Mouse (Mus musculus): ENCODE data around the gene Nacc2. TPM values are rescaled to one million over a fixed set of nuclear protein-coding genes. Genes with fewer than 3 reads are reported as not detected.

Gene Nacc2
- polyA plus RNA-seq, 1 experiment from 2014 or later: 6.5 TPM

DNA sequence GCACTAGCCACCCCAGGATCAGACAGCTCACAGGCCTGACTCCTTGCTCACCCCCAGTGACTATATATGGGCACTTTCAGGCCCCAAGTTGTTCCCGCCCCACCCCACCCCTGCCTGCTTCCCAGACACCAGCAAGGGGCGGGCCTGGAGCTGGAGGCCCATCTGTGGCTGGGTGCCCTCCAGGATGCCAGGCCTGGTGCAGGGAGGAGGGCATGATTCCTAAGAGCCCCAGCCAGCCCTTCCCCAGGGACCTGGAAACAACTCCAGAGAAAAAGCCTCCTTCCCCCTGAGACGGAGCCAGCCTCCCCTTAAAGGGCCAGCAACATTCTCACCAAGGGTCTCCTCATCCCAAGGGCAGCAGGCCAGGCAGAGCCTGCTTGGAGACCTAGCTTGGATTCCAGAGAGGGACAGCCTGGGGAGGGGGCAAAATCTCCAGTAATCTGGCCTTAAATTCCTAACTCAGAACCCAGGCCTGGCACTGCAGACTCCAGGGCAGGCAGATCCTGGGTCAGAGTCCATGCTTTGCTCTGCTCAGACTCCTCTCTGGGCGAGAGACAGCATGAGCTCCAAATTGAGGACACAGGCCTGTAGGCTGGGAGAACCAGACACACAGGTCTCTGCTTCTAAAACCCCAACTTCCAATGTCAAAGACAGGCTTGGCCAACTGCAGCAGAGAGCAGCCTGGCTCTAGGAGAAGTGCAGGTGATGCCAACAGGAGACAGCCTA, 4.3 kb downstream of the Nacc2 start:
- no peak for DNase-seq (ENCODE audit: low spot score)
- H3K9me3 ChIP-seq (ENCODE audit: control insufficient read depth, low read length): no peaks in the 10 kb centered on the region
- no peaks in the 10 kb centered on the region for H3K36me3 ChIP-seq (ENCODE audit: control insufficient read depth, insufficient read depth, low read length)
- peaks cover 29% of the 10 kb centered on the region for H3K27me3 ChIP-seq (ENCODE audit: control insufficient read depth, insufficient read depth, low read length)
- H3K4me1 ChIP-seq (replicated peaks; ENCODE audit: control insufficient read depth, insufficient read depth, low read length): peaks cover 10% of the 10 kb centered on the region
- no peak overlapping the region for H3K9ac ChIP-seq (ENCODE audit: low read length)
- H3K27ac ChIP-seq (ENCODE audit: low read depth, low read length): no peak overlapping the region
- H3K4me3 ChIP-seq (ENCODE audit: low read depth, low read length): no peak overlapping the region
- no peak overlapping the region for H3K4me2 ChIP-seq (ENCODE audit: low read depth, low read length, severe bottlenecking)
- no peak for ATAC-seq (replicated peaks; ENCODE audit: low FRiP score)
- WGBS: 49% methylated on average over 4 of the region's 4 CpGs

DNA sequence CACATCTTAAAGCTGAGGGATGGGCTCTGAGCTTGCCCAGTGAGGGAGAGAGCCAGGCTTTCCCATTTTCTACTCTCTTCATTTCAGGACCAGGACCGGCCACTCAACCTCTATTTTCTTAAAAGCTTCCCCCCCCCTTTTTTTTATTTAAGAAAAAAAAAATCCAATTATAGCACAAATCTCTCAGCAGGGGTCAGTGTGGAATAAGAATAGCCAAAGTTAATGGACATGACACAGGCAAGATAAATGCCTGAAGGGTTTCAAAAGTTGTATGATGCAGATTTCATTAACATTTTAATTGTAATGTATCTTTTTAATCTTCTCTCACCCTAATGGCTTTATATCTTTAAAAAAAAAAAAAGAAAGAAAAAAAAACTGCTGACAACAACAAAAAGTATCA, 5.4 kb downstream of the Nacc2 start:
- peaks cover 8% of the 10 kb centered on the region for H3K4me1 ChIP-seq (replicated peaks; ENCODE audit: control insufficient read depth, insufficient read depth, low read length)
- no peak overlapping the region for H3K9ac ChIP-seq (ENCODE audit: low read length)
- no peak overlapping the region for H3K4me2 ChIP-seq (ENCODE audit: low read depth, low read length, severe bottlenecking)
- H3K27ac ChIP-seq (ENCODE audit: low read depth, low read length): no peak overlapping the region
- 22% methylated on average over 1 of the region's 1 CpGs for WGBS
- H3K36me3 ChIP-seq (ENCODE audit: control insufficient read depth, insufficient read depth, low read length): no peaks in the 10 kb centered on the region
- no peaks in the 10 kb centered on the region for H3K9me3 ChIP-seq (ENCODE audit: control insufficient read depth, low read length)
- H3K27me3 ChIP-seq (ENCODE audit: control insufficient read depth, insufficient read depth, low read length): peaks cover 24% of the 10 kb centered on the region
- H3K4me3 ChIP-seq (ENCODE audit: low read depth, low read length): no peak overlapping the region
- no peak for DNase-seq (ENCODE audit: low spot score)
- no peak for ATAC-seq (replicated peaks; ENCODE audit: low FRiP score)

DNA sequence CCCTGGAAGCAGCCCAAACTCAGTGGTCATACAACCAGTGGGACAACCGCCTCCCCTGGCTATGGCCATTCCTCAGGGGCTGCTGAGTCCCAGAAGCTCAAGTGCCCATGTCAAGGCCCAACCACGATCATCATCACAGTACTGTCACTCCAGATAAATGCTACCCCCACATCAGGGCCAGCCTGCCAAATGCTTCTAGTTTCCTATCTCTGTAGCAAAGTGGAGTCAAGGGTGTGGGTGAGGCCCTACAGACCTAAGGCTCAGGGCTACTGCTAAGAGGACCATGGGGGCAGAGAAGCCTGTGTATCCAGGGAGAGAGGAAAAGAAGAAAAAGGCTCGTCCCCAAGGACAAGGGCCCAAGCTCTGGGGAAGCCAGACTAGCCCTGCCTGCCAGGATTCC, 6.5 kb downstream of the Nacc2 start:
- no peak for DNase-seq (ENCODE audit: low spot score)
- Histone ChIP-seq H3K36me3 (ENCODE audit: control insufficient read depth, insufficient read depth, low read length) (no peaks in the 10 kb centered on the region), H3K4me3 (ENCODE audit: low read depth, low read length) (no peak overlapping the region), H3K27ac (ENCODE audit: low read depth, low read length) (no peak overlapping the region), H3K4me1 (replicated peaks; ENCODE audit: control insufficient read depth, insufficient read depth, low read length) (peaks cover 2% of the 10 kb centered on the region; the same call in 1 of the 2 replicates), H3K27me3 (ENCODE audit: control insufficient read depth, insufficient read depth, low read length) (peaks cover 13% of the 10 kb centered on the region), H3K4me2 (ENCODE audit: low read depth, low read length, severe bottlenecking) (no peak overlapping the region), H3K9ac (ENCODE audit: low read length) (no peak overlapping the region), H3K9me3 (ENCODE audit: control insufficient read depth, low read length) (no peaks in the 10 kb centered on the region)
- ATAC-seq (replicated peaks; ENCODE audit: low FRiP score): no peak
- WGBS: 82% methylated on average over 3 of the region's 3 CpGs

DNA sequence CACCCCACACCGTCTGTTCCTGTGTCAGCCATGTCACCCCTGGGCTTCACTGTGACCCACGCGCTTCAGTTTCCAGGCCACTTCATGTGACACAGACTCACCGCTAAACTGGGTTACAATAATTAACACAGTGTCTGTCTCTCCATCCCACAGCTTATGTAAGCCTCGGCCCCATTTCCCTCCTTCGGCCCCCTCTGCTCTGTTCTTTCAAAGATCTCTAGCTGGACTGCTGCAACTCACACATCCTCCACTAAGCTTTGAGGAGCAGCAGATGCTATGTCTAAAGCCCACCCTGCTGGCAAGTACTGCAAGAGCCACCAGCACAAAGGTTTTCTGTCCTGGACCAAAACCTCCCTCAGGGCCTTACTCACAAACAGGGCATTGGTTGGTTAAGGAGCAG, 7.8 kb downstream of the Nacc2 start:
- Histone ChIP-seq H3K36me3 (ENCODE audit: control insufficient read depth, insufficient read depth, low read length) (no peaks in the 10 kb centered on the region), H3K27me3 (ENCODE audit: control insufficient read depth, insufficient read depth, low read length) (peaks cover 1% of the 10 kb centered on the region), H3K27ac (ENCODE audit: low read depth, low read length) (no peak overlapping the region), H3K4me3 (ENCODE audit: low read depth, low read length) (no peak overlapping the region), H3K9me3 (ENCODE audit: control insufficient read depth, low read length) (no peaks in the 10 kb centered on the region), H3K9ac (ENCODE audit: low read length) (no peak overlapping the region), H3K4me1 (replicated peaks; ENCODE audit: control insufficient read depth, insufficient read depth, low read length) (peaks cover 2% of the 10 kb centered on the region; the same call in 1 of the 2 replicates), H3K4me2 (ENCODE audit: low read depth, low read length, severe bottlenecking) (no peak overlapping the region)
- no peak for DNase-seq (ENCODE audit: low spot score)
- no peak for ATAC-seq (replicated peaks; ENCODE audit: low FRiP score)
- WGBS: 78% methylated on average over 6 of the region's 6 CpGs

DNA sequence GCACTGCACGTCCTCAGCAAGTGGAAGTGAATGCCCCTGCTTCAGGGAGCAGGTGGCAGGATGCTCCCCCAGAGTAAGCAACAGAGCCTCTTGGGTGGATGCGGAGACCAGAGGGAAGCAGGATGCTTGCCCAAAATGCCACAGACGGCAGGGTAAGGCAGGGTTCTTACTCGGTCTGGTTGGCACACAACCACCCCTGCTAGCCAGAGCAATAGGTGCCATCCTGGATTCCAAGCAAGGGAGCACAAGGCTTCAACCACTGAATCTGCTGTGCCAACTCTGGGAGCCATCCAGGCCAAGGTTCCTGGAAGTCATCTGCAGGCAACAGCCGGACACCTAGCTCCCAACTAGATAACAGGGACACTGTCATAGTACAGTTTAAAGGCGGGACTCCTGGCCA, 14.8 kb downstream of the Nacc2 start:
- Histone ChIP-seq H3K36me3 (ENCODE audit: control insufficient read depth, insufficient read depth, low read length) (no peaks in the 10 kb centered on the region), H3K4me2 (ENCODE audit: low read depth, low read length, severe bottlenecking) (no peak overlapping the region), H3K4me3 (ENCODE audit: low read depth, low read length) (no peak overlapping the region), H3K4me1 (replicated peaks; ENCODE audit: control insufficient read depth, insufficient read depth, low read length) (no peaks in the 10 kb centered on the region), H3K9ac (ENCODE audit: low read length) (no peak overlapping the region), H3K27me3 (ENCODE audit: control insufficient read depth, insufficient read depth, low read length) (no peaks in the 10 kb centered on the region), H3K9me3 (ENCODE audit: control insufficient read depth, low read length) (no peaks in the 10 kb centered on the region), H3K27ac (ENCODE audit: low read depth, low read length) (no peak overlapping the region)
- no peak for DNase-seq (ENCODE audit: low spot score)
- ATAC-seq (replicated peaks; ENCODE audit: low FRiP score): no peak
- 82% methylated on average over 6 of the region's 6 CpGs for WGBS

DNA sequence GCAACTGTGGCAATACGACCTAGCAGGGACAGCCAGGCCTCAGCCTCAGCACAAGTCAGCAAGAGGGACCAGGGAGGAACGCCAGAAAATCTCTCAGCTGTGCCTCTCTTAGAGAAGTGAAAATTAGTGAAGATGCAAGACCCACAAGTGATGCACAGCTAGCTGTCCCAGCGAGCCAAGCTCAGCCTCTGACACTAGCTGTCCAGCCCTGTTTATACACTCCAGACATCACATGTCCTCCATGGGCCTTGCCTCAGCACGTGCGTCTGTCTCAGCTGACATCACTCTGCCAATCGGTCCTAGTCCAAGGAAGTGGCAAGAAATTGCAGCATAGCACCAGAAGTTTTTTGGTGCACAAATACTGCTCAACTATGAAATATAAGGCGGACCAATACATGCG, 16.0 kb downstream of the Nacc2 start:
- WGBS: 86% methylated on average over 8 of the region's 8 CpGs
- no peaks in the 10 kb centered on the region for H3K9me3 ChIP-seq (ENCODE audit: control insufficient read depth, low read length)
- no peaks in the 10 kb centered on the region for H3K4me1 ChIP-seq (replicated peaks; ENCODE audit: control insufficient read depth, insufficient read depth, low read length)
- H3K4me2 ChIP-seq (ENCODE audit: low read depth, low read length, severe bottlenecking): no peak overlapping the region
- H3K4me3 ChIP-seq (ENCODE audit: low read depth, low read length): no peak overlapping the region
- no peaks in the 10 kb centered on the region for H3K36me3 ChIP-seq (ENCODE audit: control insufficient read depth, insufficient read depth, low read length)
- no peak overlapping the region for H3K27ac ChIP-seq (ENCODE audit: low read depth, low read length)
- DNase-seq (ENCODE audit: low spot score): no peak
- no peak for ATAC-seq (replicated peaks; ENCODE audit: low FRiP score)
- no peaks in the 10 kb centered on the region for H3K27me3 ChIP-seq (ENCODE audit: control insufficient read depth, insufficient read depth, low read length)
- H3K9ac ChIP-seq (ENCODE audit: low read length): no peak overlapping the region

DNA sequence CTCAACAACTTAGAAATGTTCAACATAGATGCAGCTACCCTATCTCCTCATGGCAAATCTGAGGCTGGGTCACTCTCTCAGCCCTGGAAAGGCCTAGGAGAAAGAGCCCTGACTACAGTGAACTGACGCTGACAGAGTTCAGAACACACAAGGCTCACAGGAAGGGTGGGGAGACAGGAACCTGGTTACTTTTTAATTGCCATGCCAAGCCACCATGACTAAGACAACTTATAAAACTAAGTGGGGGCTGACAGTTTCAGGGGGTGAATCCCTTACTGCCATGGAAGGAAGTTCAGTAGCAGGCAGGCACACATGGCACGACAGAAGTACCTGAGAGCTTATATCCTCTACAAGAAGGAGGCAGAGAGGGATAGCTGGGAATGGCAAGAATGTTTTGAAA, 16.8 kb downstream of the Nacc2 start:
- no peaks in the 10 kb centered on the region for H3K4me1 ChIP-seq (replicated peaks; ENCODE audit: control insufficient read depth, insufficient read depth, low read length)
- 91% methylated on average over 2 of the region's 2 CpGs for WGBS
- ATAC-seq (replicated peaks; ENCODE audit: low FRiP score): no peak
- DNase-seq (ENCODE audit: low spot score): no peak
- no peaks in the 10 kb centered on the region for H3K27me3 ChIP-seq (ENCODE audit: control insufficient read depth, insufficient read depth, low read length)
- no peak overlapping the region for H3K9ac ChIP-seq (ENCODE audit: low read length)
- no peak overlapping the region for H3K4me2 ChIP-seq (ENCODE audit: low read depth, low read length, severe bottlenecking)
- H3K27ac ChIP-seq (ENCODE audit: low read depth, low read length): no peak overlapping the region
- no peaks in the 10 kb centered on the region for H3K9me3 ChIP-seq (ENCODE audit: control insufficient read depth, low read length)
- no peaks in the 10 kb centered on the region for H3K36me3 ChIP-seq (ENCODE audit: control insufficient read depth, insufficient read depth, low read length)
- H3K4me3 ChIP-seq (ENCODE audit: low read depth, low read length): no peak overlapping the region

DNA sequence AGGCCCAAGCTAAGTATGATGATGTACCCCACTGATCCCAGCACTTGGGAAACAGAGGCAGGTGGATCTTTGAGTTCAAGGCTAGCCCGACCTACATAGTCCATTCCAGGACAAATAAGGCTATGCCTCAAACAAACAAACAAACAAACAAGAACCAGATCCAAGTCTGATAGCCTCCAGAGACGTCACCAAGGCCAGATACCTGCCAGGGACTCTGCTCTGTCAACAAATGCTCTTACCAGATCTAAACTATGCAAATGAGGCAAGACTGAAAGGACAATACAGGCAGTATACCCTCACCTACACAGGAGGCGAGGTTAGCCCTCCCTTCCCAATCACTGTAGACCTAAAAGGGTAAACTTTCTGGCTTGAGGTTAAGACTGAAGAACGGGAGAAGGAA, 22.7 kb downstream of the Nacc2 start:
- H3K9me3 ChIP-seq (ENCODE audit: control insufficient read depth, low read length): no peaks in the 10 kb centered on the region
- H3K4me1 ChIP-seq (replicated peaks; ENCODE audit: control insufficient read depth, insufficient read depth, low read length): no peaks in the 10 kb centered on the region
- no peak overlapping the region for H3K4me2 ChIP-seq (ENCODE audit: low read depth, low read length, severe bottlenecking)
- DNase-seq (ENCODE audit: low spot score) (no peak), ATAC-seq (replicated peaks; ENCODE audit: low FRiP score) (no peak)
- H3K36me3 ChIP-seq (ENCODE audit: control insufficient read depth, insufficient read depth, low read length): no peaks in the 10 kb centered on the region
- H3K27ac ChIP-seq (ENCODE audit: low read depth, low read length): no peak overlapping the region
- WGBS: 78% methylated on average over 4 of the region's 4 CpGs
- no peak overlapping the region for H3K4me3 ChIP-seq (ENCODE audit: low read depth, low read length)
- no peak overlapping the region for H3K9ac ChIP-seq (ENCODE audit: low read length)
- no peaks in the 10 kb centered on the region for H3K27me3 ChIP-seq (ENCODE audit: control insufficient read depth, insufficient read depth, low read length)

DNA sequence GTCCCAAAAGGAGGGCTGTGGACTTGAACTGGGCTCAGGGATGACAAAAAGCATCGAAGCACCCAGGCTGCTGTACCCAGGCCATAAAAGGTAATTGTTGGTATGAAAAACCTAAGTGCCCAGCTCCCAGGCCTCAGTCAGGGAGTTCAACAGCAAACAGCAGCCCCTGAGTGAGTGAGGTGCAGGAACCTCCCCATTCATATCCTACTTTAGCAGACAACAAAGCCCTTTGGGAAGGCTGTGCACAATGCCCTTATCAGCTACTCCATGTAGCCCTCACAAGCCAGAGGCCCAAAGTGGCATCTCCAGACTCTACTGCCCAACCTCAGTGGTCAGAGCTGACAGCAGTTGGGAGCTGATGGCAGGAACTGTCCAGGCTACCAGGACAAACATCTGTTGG, 23.2 kb downstream of the Nacc2 start:
- Histone ChIP-seq H3K4me1 (replicated peaks; ENCODE audit: control insufficient read depth, insufficient read depth, low read length) (no peaks in the 10 kb centered on the region), H3K27ac (ENCODE audit: low read depth, low read length) (no peak overlapping the region), H3K36me3 (ENCODE audit: control insufficient read depth, insufficient read depth, low read length) (no peaks in the 10 kb centered on the region), H3K4me3 (ENCODE audit: low read depth, low read length) (no peak overlapping the region), H3K27me3 (ENCODE audit: control insufficient read depth, insufficient read depth, low read length) (no peaks in the 10 kb centered on the region), H3K9me3 (ENCODE audit: control insufficient read depth, low read length) (no peaks in the 10 kb centered on the region), H3K4me2 (ENCODE audit: low read depth, low read length, severe bottlenecking) (no peak overlapping the region), H3K9ac (ENCODE audit: low read length) (no peak overlapping the region)
- DNase-seq (ENCODE audit: low spot score) (no peak), ATAC-seq (replicated peaks; ENCODE audit: low FRiP score) (no peak)
- WGBS: 86% methylated on average over 1 of the region's 1 CpGs
